Mouse (Mus musculus): ENCODE measurements around the gene Zmym1.
A peak's percentile ranks its signal among the peaks of the same experiment; 100 is the strongest.

GRCm38 (mm10) chr4:127076875-127077548 is 16.1 kb upstream of the Zmym1 start, which contains the start of gene Zmym6:
- TF ChIP-seq CTCF (IDR thresholded peaks at IDR 0.05; ENCODE audit: low read depth) (no peak), EP300 (IDR thresholded peaks at IDR 0.05; ENCODE audit: low read depth) (peak; percentile 48; the same call in 1 of the 2 replicates)

Measured in liver, postnatal 0 days (tissue).